Mouse (Mus musculus) ES-Bruce4 (cell line): ENCODE data around the gene Fam171a1.

Experiments used
- EP300 ChIP-seq: IDR thresholded peaks from 2 replicates; pipeline ENCODE4 v1.6.1; 2011; ENCODE audit warnings: low read depth, low read length; ENCODE audit not compliant: insufficient read depth
- POLR2A ChIP-seq: IDR thresholded peaks from one replicate; pipeline ENCODE4 v1.8.1; 2011; ENCODE audit warnings: low read length; ENCODE audit not compliant: insufficient read depth

GRCm38 (mm10) chr2:3251309-3251708, 137.3 kb downstream of the Fam171a1 start:
- TF ChIP-seq POLR2A, result no peak
- TF ChIP-seq EP300, result no peak
